Mouse (Mus musculus) erythroblast, embryonic 14.5 days (primary cell): ENCODE data around the gene Bin2.

ENCODE experiments used
- GATA1 ChIP-seq: IDR thresholded peaks from 2 replicates; pipeline ENCODE4 v1.6.1; 2012; ENCODE audit warnings: low read length, inconsistent platforms, mixed read lengths
- TAL1 ChIP-seq: IDR thresholded peaks from 3 replicates; pipeline ENCODE4 v1.6.1; 2012; ENCODE audit warnings: low read length, inconsistent platforms, mixed read lengths

DNA sequence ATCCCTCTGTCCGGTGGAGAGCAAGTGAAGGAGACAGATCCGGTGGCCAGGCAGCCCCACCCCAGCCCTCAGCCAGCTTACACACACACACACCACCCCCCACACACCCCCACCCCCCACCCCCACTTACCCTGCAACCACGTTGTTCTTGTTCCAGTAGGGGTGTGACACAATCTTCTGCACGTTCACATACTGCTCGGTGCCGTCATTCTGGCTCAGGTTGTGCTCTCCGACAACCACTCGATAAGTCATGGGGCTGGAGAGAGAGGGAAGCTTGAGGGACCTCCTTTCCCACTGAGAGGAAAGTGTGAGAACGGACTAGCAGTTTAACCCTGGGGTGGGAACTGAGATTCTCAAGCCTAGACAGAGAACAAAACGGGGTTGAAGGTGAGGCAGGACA is 15.1 kb upstream of the Bin2 start:
- TF ChIP-seq GATA1: no peak
- TF ChIP-seq TAL1: no peak
